Mouse (Mus musculus): ENCODE measurements at regions not wholly inside any gene's neighbourhood (a gene's known extent, or its start where the extent isn't known, plus 50 kb on each side); places are given as distances from the start of the nearest gene placed in this dataset.
"Not testable (repeated sequence)": the region's sequence is repeated elsewhere in the genome, so short reads cannot be mapped to it uniquely, and the experiment has no call there.

DNA sequence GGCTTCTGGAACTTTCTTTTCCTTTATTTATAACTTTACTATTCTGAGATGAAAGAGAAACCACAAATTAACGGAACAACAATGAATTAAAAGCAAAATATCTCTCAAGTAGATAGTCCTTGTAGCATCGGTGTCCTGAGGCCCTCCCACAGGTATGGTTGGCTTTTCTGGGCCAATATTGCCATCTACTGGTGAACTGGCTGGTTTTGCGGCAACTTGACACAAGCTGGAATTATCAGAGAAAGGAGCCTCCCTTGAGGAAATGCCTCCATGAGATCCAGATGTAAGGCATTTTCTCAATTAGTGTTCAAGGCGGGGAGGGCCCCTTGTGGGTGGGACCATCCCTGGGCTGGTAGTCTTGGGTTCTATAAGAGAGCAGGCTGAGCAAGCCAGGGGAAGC lies 119.5 kb downstream of the Raet1d start:
- TF ChIP-seq ZC3H11A, ZMIZ1, POLR2A, MXI1, ZNF384 (IDR thresholded peaks at IDR 0.05; ENCODE audit: low read depth, low read length): not testable (repeated sequence)

Measured in CH12.LX (cell line).